Mouse (Mus musculus): ENCODE measurements around the gene Cd2bp2.

DNA sequence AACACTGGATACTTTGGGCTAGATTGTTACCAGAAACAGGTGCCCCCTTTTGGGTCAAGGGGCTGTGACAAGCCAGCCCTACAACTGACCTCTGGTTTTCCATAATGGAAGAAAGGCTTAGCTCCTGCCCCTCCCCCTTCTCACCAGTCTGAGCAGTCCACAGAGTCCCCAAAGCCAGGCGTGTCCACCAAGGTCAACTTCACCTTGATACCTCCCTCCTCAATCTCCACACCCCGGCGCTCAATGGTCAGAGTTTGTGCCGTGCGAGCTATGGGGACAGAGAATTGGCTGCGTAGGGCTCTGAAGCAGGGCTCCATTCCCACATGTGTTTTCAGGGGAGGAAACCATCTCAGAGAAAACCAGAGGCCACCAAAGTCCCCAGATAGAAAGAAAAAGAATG is 21.6 kb upstream of the Cd2bp2 start:
- TF ChIP-seq KAT2A (conservative IDR thresholded peaks at IDR 0.05; ENCODE audit: low read depth, low read length) (no peak), CTCF (IDR thresholded peaks at IDR 0.05 in 2 of 3, conservative IDR thresholded peaks at IDR 0.05 in 1 of 3; ENCODE audit: control insufficient read depth in 1 of 3, insufficient read depth in 1 of 3, low read depth in 2 of 3, low read length in 3 of 3, poor library complexity in 1 of 3, severe bottlenecking in 1 of 3) (no peak), POLR2A (IDR thresholded peaks at IDR 0.05; ENCODE audit: control insufficient read depth in 1 of 2, insufficient read depth in 1 of 2, low read depth in 1 of 2, low read length in 2 of 2, poor library complexity in 1 of 2) (no peak), HCFC1 (IDR thresholded peaks at IDR 0.05; ENCODE audit: low read depth, low read length) (no peak), GABPA (IDR thresholded peaks at IDR 0.05; ENCODE audit: low read depth, low read length) (no peak), GATA1 (IDR thresholded peaks at IDR 0.05; ENCODE audit: low read depth, low read length) (no peak), TBP (IDR thresholded peaks at IDR 0.05; ENCODE audit: low read depth, low read length) (no peak), USF1 (IDR thresholded peaks at IDR 0.05; ENCODE audit: low read depth, low read length) (no peak), ZC3H11A (IDR thresholded peaks at IDR 0.05; ENCODE audit: low read depth, low read length) (no peak), NELFE (IDR thresholded peaks at IDR 0.05; ENCODE audit: low read depth, low read length) (no peak), SMC3 (IDR thresholded peaks at IDR 0.05; ENCODE audit: low read depth, low read length) (no peak), ELF1 (IDR thresholded peaks at IDR 0.05; ENCODE audit: low read depth, low read length) (no peak), TAL1 (IDR thresholded peaks at IDR 0.05; ENCODE audit: low read length) (no peak), E2F4 (IDR thresholded peaks at IDR 0.05; ENCODE audit: borderline replicate concordance, low read depth, low read length) (no peak)

All from MEL (cell line).